Mouse (Mus musculus): Measurements from ENCODE around the gene Dhx33. TPM values are rescaled to one million over a fixed set of nuclear protein-coding genes. Genes with fewer than 3 reads are reported as not detected.
A peak's percentile ranks its signal among the peaks of the same experiment; 100 is the strongest.

Gene Dhx33
- polyA plus RNA-seq, 2 experiments: 18.6 to 33.2 TPM

- WGBS: 77% methylated on average over 4 of the region's 4 CpGs
- DNase-seq (ENCODE audit: low spot score): no peak
Measured at GRCm38 (mm10) chr11:70973947-70974346, 30.3 kb downstream of the Dhx33 start.

GRCm38 (mm10) chr11:70972586-70972985 is 31.7 kb downstream of the Dhx33 start:
- H3K4me2 ChIP-seq (replicated peaks; ENCODE audit: low read depth, low read length, severe bottlenecking): no peak overlapping the region
- no peaks in the 10 kb centered on the region for H3K27me3 ChIP-seq (ENCODE audit: control insufficient read depth, insufficient read depth, low read length)
- peaks cover 44% of the 10 kb centered on the region for H3K36me3 ChIP-seq (ENCODE audit: control insufficient read depth, insufficient read depth, low read length)
- 65% methylated on average over 1 of the region's 1 CpGs for WGBS
- TF ChIP-seq POLR2A (IDR thresholded peaks at IDR 0.05; ENCODE audit: borderline replicate concordance, extremely low read depth, insufficient read depth, insufficient read length): no peak
- no peaks in the 10 kb centered on the region for H3K9me3 ChIP-seq (ENCODE audit: control insufficient read depth, low read length)
- DNase-seq (ENCODE audit: low spot score) (no peak), ATAC-seq (ENCODE audit: low FRiP score, low read depth) (no peak)
- H3K4me1 ChIP-seq (ENCODE audit: control insufficient read depth, insufficient read depth, low read length): peaks cover 13% of the 10 kb centered on the region
- H3K4me3 ChIP-seq (replicated peaks; ENCODE audit: low read length): no peak overlapping the region
- H3K27ac ChIP-seq (replicated peaks; ENCODE audit: low read depth, low read length): no peak overlapping the region
- H3K9ac ChIP-seq (ENCODE audit: low read depth, low read length, severe bottlenecking): no peak overlapping the region

More at GRCm38 (mm10) chr11:70973947-70974346, 30.3 kb downstream of the Dhx33 start:
- H3K9ac ChIP-seq (ENCODE audit: low read depth, low read length, severe bottlenecking): no peak overlapping the region
- no peak overlapping the region for H3K4me2 ChIP-seq (replicated peaks; ENCODE audit: low read depth, low read length, severe bottlenecking)
- H3K27ac ChIP-seq (replicated peaks; ENCODE audit: low read depth, low read length): no peak overlapping the region
- H3K4me1 ChIP-seq (ENCODE audit: control insufficient read depth, insufficient read depth, low read length): peaks cover 5% of the 10 kb centered on the region; the same call in 1 of the 2 replicates
- no peak for ATAC-seq (ENCODE audit: low FRiP score, low read depth)
- H3K27me3 ChIP-seq (ENCODE audit: control insufficient read depth, insufficient read depth, low read length): no peaks in the 10 kb centered on the region
- TF ChIP-seq POLR2A (IDR thresholded peaks at IDR 0.05; ENCODE audit: borderline replicate concordance, extremely low read depth, insufficient read depth, insufficient read length): no peak
- H3K36me3 ChIP-seq (ENCODE audit: control insufficient read depth, insufficient read depth, low read length): peaks cover 55% of the 10 kb centered on the region
- H3K9me3 ChIP-seq (ENCODE audit: control insufficient read depth, low read length): no peaks in the 10 kb centered on the region
- H3K4me3 ChIP-seq (replicated peaks; ENCODE audit: low read length): no peak overlapping the region

GRCm38 (mm10) chr11:70970560-70971540 is 33.4 kb downstream of the Dhx33 start:
- ATAC-seq (ENCODE audit: low FRiP score, low read depth): peak; percentile 10
- peaks cover 38% of the 10 kb centered on the region for H3K36me3 ChIP-seq (ENCODE audit: control insufficient read depth, insufficient read depth, low read length)
- 17% methylated on average over 24 of the region's 24 CpGs for WGBS

GRCm38 (mm10) chr11:70969821-70970559 is 34.2 kb downstream of the Dhx33 start, which contains the start of the genes Nup88 and Rpain:
Gene Nup88 (minus strand): TSS chr11:70969973.
Gene Rpain (plus strand): TSS chr11:70970213.
- peak within 1 kb of the TSS; percentile 86 for H3K9ac ChIP-seq (ENCODE audit: low read depth, low read length, severe bottlenecking)
- peak; percentile 97 for DNase-seq (ENCODE audit: low spot score)
- peak; percentile 98 for ATAC-seq (ENCODE audit: low FRiP score, low read depth)
- H3K27ac ChIP-seq (replicated peaks; ENCODE audit: low read depth, low read length): peak within 1 kb of the TSS; percentile 85
- no peaks in the 10 kb centered on the region for H3K27me3 ChIP-seq (ENCODE audit: control insufficient read depth, insufficient read depth, low read length)
- peak within 1 kb of the TSS; percentile 98 for H3K4me3 ChIP-seq (replicated peaks; ENCODE audit: low read length)
- H3K9me3 ChIP-seq (ENCODE audit: control insufficient read depth, low read length): no peaks in the 10 kb centered on the region
- peak within 1 kb of the TSS; percentile 87 for H3K4me2 ChIP-seq (replicated peaks; ENCODE audit: low read depth, low read length, severe bottlenecking)
- WGBS: 1% methylated on average over 43 of the region's 43 CpGs
- peaks cover 38% of the 10 kb centered on the region for H3K36me3 ChIP-seq (ENCODE audit: control insufficient read depth, insufficient read depth, low read length)
- peak; percentile 91; the same call in 1 of the 2 replicates for TF ChIP-seq POLR2A (IDR thresholded peaks at IDR 0.05; ENCODE audit: borderline replicate concordance, extremely low read depth, insufficient read depth, insufficient read length)
- peaks cover 13% of the 10 kb centered on the region for H3K4me1 ChIP-seq (ENCODE audit: control insufficient read depth, insufficient read depth, low read length)

More at GRCm38 (mm10) chr11:70970560-70971540, 33.4 kb downstream of the Dhx33 start:
- H3K9me3 ChIP-seq (ENCODE audit: control insufficient read depth, low read length): no peaks in the 10 kb centered on the region
- no peak for TF ChIP-seq POLR2A (IDR thresholded peaks at IDR 0.05; ENCODE audit: borderline replicate concordance, extremely low read depth, insufficient read depth, insufficient read length)
- no peaks in the 10 kb centered on the region for H3K27me3 ChIP-seq (ENCODE audit: control insufficient read depth, insufficient read depth, low read length)
- H3K4me1 ChIP-seq (ENCODE audit: control insufficient read depth, insufficient read depth, low read length): peaks cover 13% of the 10 kb centered on the region
- DNase-seq (ENCODE audit: low spot score): no peak
- peak overlapping the region; percentile 46 for H3K9ac ChIP-seq (ENCODE audit: low read depth, low read length, severe bottlenecking)
- 0 out of 2 replicates have a peak overlapping the region, but pooled peaks have one; percentile 77 for H3K27ac ChIP-seq (replicated peaks; ENCODE audit: low read depth, low read length)
- H3K4me2 ChIP-seq (replicated peaks; ENCODE audit: low read depth, low read length, severe bottlenecking): peak overlapping the region; percentile 62
- H3K4me3 ChIP-seq (replicated peaks; ENCODE audit: low read length): peak overlapping the region; percentile 98

Measured in limb, embryonic 14.5 days (tissue).